Mouse (Mus musculus) cerebellum, adult (tissue): ENCODE data around the gene Irak4.

ENCODE experiments used
- ATAC-seq: cut with Nextera tagmentation; 2 replicates; pipeline ENCODE4 v1.9.2; 2017; ENCODE audit warnings: mild to moderate bottlenecking, moderate library complexity, mixed read lengths; ENCODE audit not compliant: insufficient number of reproducible peaks, low FRiP score, low TSS enrichment

Irak4 gene

GRCm38 (mm10) chr15:94607768-94608167 is 64.3 kb downstream of the Irak4 start:
- no peak for ATAC-seq

GRCm38 (mm10) chr15:94616036-94616435 is 72.6 kb downstream of the Irak4 start:
- ATAC-seq, result no peak

DNA sequence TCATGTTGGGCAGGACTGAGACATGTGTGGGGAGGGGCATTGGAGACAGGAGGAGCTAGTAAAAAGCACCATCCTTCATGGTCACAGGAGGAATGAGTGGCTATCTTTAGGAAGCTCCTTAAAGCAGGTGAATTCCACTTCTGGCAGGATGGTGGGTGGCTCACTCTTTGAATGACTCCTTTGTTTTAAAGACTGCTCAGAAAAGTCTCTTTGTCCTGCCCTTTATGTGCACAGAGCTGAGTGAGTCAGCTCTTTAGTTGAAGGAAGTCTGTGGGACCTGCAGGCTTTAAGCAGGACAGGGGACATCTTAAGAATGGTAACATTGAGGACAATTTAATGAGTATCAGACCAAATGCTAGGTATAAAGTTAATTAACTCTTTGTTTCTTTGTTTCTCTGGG is 77.5 kb downstream of the Irak4 start:
- no peak for ATAC-seq

- ATAC-seq, result no peak
Observed at GRCm38 (mm10) chr15:94628463-94628829, 85.0 kb downstream of the Irak4 start.

GRCm38 (mm10) chr15:94628830-94629601 is 85.6 kb downstream of the Irak4 start, which contains the start of gene Tmem117:
TSS of gene Tmem117 (plus strand) at chr15:94629232.
- peak; percentile 81 for ATAC-seq

DNA sequence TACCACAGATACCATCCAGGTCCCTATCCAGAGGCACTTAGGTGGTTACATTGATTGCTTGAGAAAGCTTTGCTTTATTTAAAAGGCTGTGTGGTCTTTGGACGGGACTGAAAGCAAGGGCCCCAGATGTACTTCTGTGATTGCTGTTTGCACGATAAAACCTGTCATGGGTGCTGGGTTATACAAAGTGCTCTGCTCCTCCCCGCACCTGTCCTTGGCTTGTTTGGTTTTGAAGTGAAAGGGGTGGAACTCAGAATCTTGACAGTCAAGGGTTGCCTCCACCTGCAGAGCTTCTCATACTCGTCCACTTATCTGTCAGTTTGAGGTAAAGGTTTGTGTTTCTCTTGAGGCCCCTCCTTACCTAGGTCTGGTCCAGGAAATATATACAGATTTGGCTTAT is 87.1 kb downstream of the Irak4 start:
- ATAC-seq, result no peak
